Mouse (Mus musculus) hindbrain, embryonic 14.5 days (tissue): ENCODE data around the gene Ndufaf2. TPM values are rescaled to one million over a fixed set of nuclear protein-coding genes. Genes with fewer than 3 reads are reported as not detected.

Experiments
- ATAC-seq: fragments of 200-750 bp; cut with Nextera tagmentation; 2 replicates; pipeline ENCODE4 v1.8.0; 2017; ENCODE audit warnings: moderate number of reproducible peaks, mild to moderate bottlenecking, moderate TSS enrichment, moderate library complexity; ENCODE audit not compliant: low FRiP score
- DNase-seq: peaks from one replicate; pipeline ENCODE4 v3.0.0-alpha.2; 2015; ENCODE audit warnings: low spot score
- H3K27ac ChIP-seq: fragments of 300-500 bp; sonication (generic); 2 replicates; pipeline ENCODE4 v1.5.1; 2014; ENCODE audit warnings: mild to moderate bottlenecking, moderate library complexity
- H3K27me3 ChIP-seq: fragments of 300-500 bp; sonication (generic); 2 replicates; pipeline ENCODE4 v1.6.1; 2014; ENCODE audit warnings: mild to moderate bottlenecking, low read length, mixed read lengths; ENCODE audit not compliant: control insufficient read depth, insufficient read depth
- H3K36me3 ChIP-seq: fragments of 300-500 bp; sonication (generic); replicated peaks from 2 replicates; pipeline ENCODE4 v1.6.1; 2014; ENCODE audit not compliant: control insufficient read depth, insufficient read depth
- H3K4me1 ChIP-seq: fragments of 300-500 bp; sonication (generic); replicated peaks from 2 replicates; pipeline ENCODE4 v1.6.1; 2014; ENCODE audit warnings: antibody characterized with exemption, low read length, mixed read lengths; ENCODE audit not compliant: control insufficient read depth, insufficient read depth
- H3K4me2 ChIP-seq: fragments of 300-500 bp; sonication (generic); replicated peaks from 2 replicates; pipeline ENCODE4 v1.6.1; 2014; ENCODE audit warnings: mild to moderate bottlenecking, moderate library complexity
- H3K4me3 ChIP-seq: fragments of 300-500 bp; sonication (generic); replicated peaks from 2 replicates; pipeline ENCODE4 v1.5.1; 2014; ENCODE audit warnings: mild to moderate bottlenecking, low read length
- H3K9ac ChIP-seq: fragments of 300-500 bp; sonication (generic); 2 replicates; pipeline ENCODE4 v1.6.1; 2014
- H3K9me3 ChIP-seq: fragments of 300-500 bp; sonication (generic); 2 replicates; pipeline ENCODE4 v1.6.1; 2016; ENCODE audit warnings: low read length; ENCODE audit not compliant: control insufficient read depth
- WGBS: fragments of 180-500 bp; shearing (Covaris S2); extraction: QIAGEN DNeasy Blood & Tissue Kit; methylation state at CpG from one replicate; pipeline ENCODE4 v1.1.7; 2014; 5-methylcytosine and 5-hydroxymethylcytosine counted together
- polyA plus RNA-seq: library from polyadenylated mRNA; unstranded; fragments of >200 nt; fragmentation: Nextera tagmentation; extraction: Ambion mirVana; gene quantifications from 2 replicates; pipeline ENCODE4 v1.2.1, GENCODE M21; 2014

Ndufaf2 gene
- polyA plus RNA-seq, 1 experiment from 2014 or later: 68.5 TPM

- DNase-seq (no peak), ATAC-seq (no peak)
- Histone ChIP-seq H3K4me2 (no peak overlapping the region), H3K4me3 (no peak overlapping the region), H3K27me3 (no peaks in the 10 kb centered on the region), H3K9ac (no peak overlapping the region), H3K9me3 (no peaks in the 10 kb centered on the region), H3K27ac (no peak overlapping the region), H3K4me1 (no peaks in the 10 kb centered on the region), H3K36me3 (no peaks in the 10 kb centered on the region)
- 89% methylated on average over 4 of the region's 4 CpGs for WGBS
Observed at GRCm38 (mm10) chr13:108077901-108078300, 80.5 kb downstream of the Ndufaf2 start.

GRCm38 (mm10) chr13:108077476-108077875 is 80.9 kb downstream of the Ndufaf2 start:
- no peak overlapping the region for H3K4me2 ChIP-seq
- DNase-seq (no peak), ATAC-seq (no peak)
- no peaks in the 10 kb centered on the region for H3K27me3 ChIP-seq
- 83% methylated on average over 6 of the region's 6 CpGs for WGBS
- H3K27ac ChIP-seq: no peak overlapping the region
- H3K36me3 ChIP-seq: no peaks in the 10 kb centered on the region
- H3K4me1 ChIP-seq: no peaks in the 10 kb centered on the region
- no peak overlapping the region for H3K4me3 ChIP-seq
- H3K9me3 ChIP-seq: no peaks in the 10 kb centered on the region
- H3K9ac ChIP-seq: no peak overlapping the region

GRCm38 (mm10) chr13:108070171-108070570 is 88.3 kb downstream of the Ndufaf2 start:
- H3K9ac ChIP-seq: no peak overlapping the region
- 96% methylated on average over 10 of the region's 10 CpGs for WGBS
- no peak overlapping the region for H3K4me3 ChIP-seq
- H3K4me1 ChIP-seq: no peaks in the 10 kb centered on the region
- H3K36me3 ChIP-seq: no peaks in the 10 kb centered on the region
- DNase-seq (no peak), ATAC-seq (no peak)
- no peaks in the 10 kb centered on the region for H3K27me3 ChIP-seq
- no peak overlapping the region for H3K4me2 ChIP-seq
- H3K9me3 ChIP-seq: no peaks in the 10 kb centered on the region
- H3K27ac ChIP-seq: no peak overlapping the region

GRCm38 (mm10) chr13:108069151-108069550 is 89.3 kb downstream of the Ndufaf2 start:
- no peak overlapping the region for H3K4me3 ChIP-seq
- peaks cover 4% of the 10 kb centered on the region; the same call in 1 of the 2 replicates for H3K4me1 ChIP-seq
- no peaks in the 10 kb centered on the region for H3K36me3 ChIP-seq
- no peak overlapping the region for H3K9ac ChIP-seq
- H3K27ac ChIP-seq: no peak overlapping the region
- WGBS: 75% methylated on average over 4 of the region's 4 CpGs
- no peak for ATAC-seq
- no peaks in the 10 kb centered on the region for H3K9me3 ChIP-seq
- H3K27me3 ChIP-seq: no peaks in the 10 kb centered on the region
- no peak for DNase-seq
- H3K4me2 ChIP-seq: no peak overlapping the region

- no peak for ATAC-seq
- H3K4me1 ChIP-seq: peaks cover 14% of the 10 kb centered on the region
- no peak overlapping the region for H3K4me3 ChIP-seq
- H3K9me3 ChIP-seq: no peaks in the 10 kb centered on the region
- no peak overlapping the region for H3K27ac ChIP-seq
- WGBS: 64% methylated on average over 2 of the region's 2 CpGs
- no peaks in the 10 kb centered on the region for H3K27me3 ChIP-seq
- H3K36me3 ChIP-seq: no peaks in the 10 kb centered on the region
- H3K9ac ChIP-seq: no peak overlapping the region
- no peak for DNase-seq
- H3K4me2 ChIP-seq: no peak overlapping the region
Observed at GRCm38 (mm10) chr13:108066021-108066420, 92.4 kb downstream of the Ndufaf2 start.

- DNase-seq: no peak
Observed at GRCm38 (mm10) chr13:108064331-108064730, 94.1 kb downstream of the Ndufaf2 start.

GRCm38 (mm10) chr13:108063374-108064134 is 94.9 kb downstream of the Ndufaf2 start:
- 0 out of 2 replicates have a peak, but pooled peaks have one; percentile 37 for ATAC-seq
- 54% methylated on average over 11 of the region's 11 CpGs for WGBS
- Histone ChIP-seq H3K9me3 (no peaks in the 10 kb centered on the region), H3K36me3 (no peaks in the 10 kb centered on the region), H3K27me3 (no peaks in the 10 kb centered on the region), H3K4me3 (no peak overlapping the region), H3K4me2 (no peak overlapping the region), H3K4me1 (peaks cover 25% of the 10 kb centered on the region), H3K27ac (no peak overlapping the region), H3K9ac (no peak overlapping the region)
- no peak for DNase-seq

More at GRCm38 (mm10) chr13:108064331-108064730, 94.1 kb downstream of the Ndufaf2 start:
- Histone ChIP-seq H3K4me1 (peaks cover 25% of the 10 kb centered on the region), H3K4me3 (no peak overlapping the region), H3K9me3 (no peaks in the 10 kb centered on the region), H3K27ac (no peak overlapping the region), H3K36me3 (no peaks in the 10 kb centered on the region), H3K4me2 (no peak overlapping the region), H3K27me3 (no peaks in the 10 kb centered on the region), H3K9ac (no peak overlapping the region)
- no peak for ATAC-seq
- WGBS: 21% methylated on average over 6 of the region's 6 CpGs

- Histone ChIP-seq H3K27ac (no peak overlapping the region), H3K9ac (no peak overlapping the region), H3K4me1 (peaks cover 25% of the 10 kb centered on the region), H3K27me3 (no peaks in the 10 kb centered on the region), H3K9me3 (no peaks in the 10 kb centered on the region), H3K4me3 (no peak overlapping the region), H3K36me3 (no peaks in the 10 kb centered on the region), H3K4me2 (no peak overlapping the region)
- DNase-seq (no peak), ATAC-seq (no peak)
- WGBS: 42% methylated on average over 5 of the region's 5 CpGs
Observed at GRCm38 (mm10) chr13:108062900-108063299, 95.5 kb downstream of the Ndufaf2 start.

GRCm38 (mm10) chr13:108060936-108061578 is 97.4 kb downstream of the Ndufaf2 start:
- ATAC-seq: no peak
- H3K36me3 ChIP-seq: no peaks in the 10 kb centered on the region
- H3K9ac ChIP-seq: no peak overlapping the region
- no peaks in the 10 kb centered on the region for H3K27me3 ChIP-seq
- peak overlapping the region; percentile 24; the same call in 1 of the 2 replicates for H3K27ac ChIP-seq
- H3K4me2 ChIP-seq: no peak overlapping the region
- no peak for DNase-seq
- H3K9me3 ChIP-seq: no peaks in the 10 kb centered on the region
- 38% methylated on average over 8 of the region's 8 CpGs for WGBS
- H3K4me3 ChIP-seq: no peak overlapping the region
- H3K4me1 ChIP-seq: peaks cover 25% of the 10 kb centered on the region
